Mouse (Mus musculus) neutrophil, adult 5-6 weeks (primary cell): Measurements from ENCODE around the gene Slc5a1. TPM values are rescaled to one million over a fixed set of nuclear protein-coding genes. Genes with fewer than 3 reads are reported as not detected.

Source experiments
- ATAC-seq: fragments of 151-379, 151-347 bp; 2 replicates; pipeline ENCODE4 v1.8.0; 2017; ENCODE audit warnings: mild to moderate bottlenecking, moderate TSS enrichment; ENCODE audit not compliant: insufficient number of reproducible peaks, poor library complexity, low FRiP score, severe bottlenecking; ENCODE audit errors: extremely low read depth
- total RNA-seq: library from RNA; stranded (forward); fragments of 200-1000 nt; gene quantifications from 2 replicates; pipeline ENCODE4 v1.2.3, GENCODE M21; 2017

Slc5a1 gene
- total RNA-seq: 4.3 and 4.8 TPM in 2 replicates

DNA sequence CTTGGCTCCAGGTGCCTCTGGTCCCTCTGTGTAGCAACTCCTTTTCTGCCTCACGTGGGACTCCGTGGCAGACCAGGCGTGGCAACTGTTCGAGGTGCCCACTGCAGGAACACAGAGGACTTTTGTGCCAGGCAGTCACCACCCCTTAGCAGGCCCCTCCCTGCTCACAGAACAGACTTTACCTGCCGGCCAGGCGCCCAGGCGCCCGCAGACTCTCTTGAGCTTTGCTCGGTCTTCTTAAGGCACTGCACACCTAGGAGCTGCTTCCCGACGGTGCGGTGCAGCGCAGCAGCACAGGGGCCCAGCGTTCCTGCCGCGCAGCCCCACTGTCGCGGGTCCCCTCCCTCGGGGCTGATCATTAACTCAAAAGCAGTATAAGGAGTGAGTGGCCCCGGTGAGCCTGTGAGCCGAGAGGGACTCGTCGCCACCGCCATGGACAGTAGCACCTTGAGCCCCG lies at the start of gene Slc5a1:
Slc5a1 (plus strand) TSS at position 195 of the 457 bp plus-strand sequence.
- no peak for ATAC-seq

- ATAC-seq: no peak
Measured at GRCm38 (mm10) chr5:33056126-33056765, 47.8 kb upstream of the Slc5a1 start.

- ATAC-seq: no peak
Measured at GRCm38 (mm10) chr5:33070071-33070470, 33.9 kb upstream of the Slc5a1 start.

- no peak for ATAC-seq
Measured at GRCm38 (mm10) chr5:33076490-33077191, 27.4 kb upstream of the Slc5a1 start.

GRCm38 (mm10) chr5:33082896-33083295 lies 21.1 kb upstream of the Slc5a1 start:
- ATAC-seq: no peak

GRCm38 (mm10) chr5:33084599-33084998 lies 19.4 kb upstream of the Slc5a1 start:
- ATAC-seq: no peak

- ATAC-seq: no peak
Measured at GRCm38 (mm10) chr5:33091342-33091741, 12.7 kb upstream of the Slc5a1 start.

DNA sequence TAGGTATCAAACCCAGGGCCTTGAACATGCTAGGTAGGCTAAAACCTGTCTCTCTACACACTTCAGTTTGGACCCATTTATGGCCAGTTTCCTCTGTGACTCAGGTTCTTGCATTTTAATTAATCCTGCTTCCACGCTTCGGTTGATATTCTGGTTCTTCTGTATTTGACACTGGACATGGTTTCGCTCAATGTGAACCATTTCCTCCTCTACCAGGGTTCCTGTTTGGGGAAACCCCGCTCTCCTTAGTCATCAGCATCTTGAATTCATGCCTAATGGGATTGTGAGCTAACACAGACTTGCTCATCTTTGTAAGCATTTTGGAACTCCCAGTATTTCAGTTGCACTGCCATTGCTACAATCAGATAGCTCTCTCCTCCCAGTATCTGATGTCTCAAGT lies 8.7 kb upstream of the Slc5a1 start:
- ATAC-seq: no peak

DNA sequence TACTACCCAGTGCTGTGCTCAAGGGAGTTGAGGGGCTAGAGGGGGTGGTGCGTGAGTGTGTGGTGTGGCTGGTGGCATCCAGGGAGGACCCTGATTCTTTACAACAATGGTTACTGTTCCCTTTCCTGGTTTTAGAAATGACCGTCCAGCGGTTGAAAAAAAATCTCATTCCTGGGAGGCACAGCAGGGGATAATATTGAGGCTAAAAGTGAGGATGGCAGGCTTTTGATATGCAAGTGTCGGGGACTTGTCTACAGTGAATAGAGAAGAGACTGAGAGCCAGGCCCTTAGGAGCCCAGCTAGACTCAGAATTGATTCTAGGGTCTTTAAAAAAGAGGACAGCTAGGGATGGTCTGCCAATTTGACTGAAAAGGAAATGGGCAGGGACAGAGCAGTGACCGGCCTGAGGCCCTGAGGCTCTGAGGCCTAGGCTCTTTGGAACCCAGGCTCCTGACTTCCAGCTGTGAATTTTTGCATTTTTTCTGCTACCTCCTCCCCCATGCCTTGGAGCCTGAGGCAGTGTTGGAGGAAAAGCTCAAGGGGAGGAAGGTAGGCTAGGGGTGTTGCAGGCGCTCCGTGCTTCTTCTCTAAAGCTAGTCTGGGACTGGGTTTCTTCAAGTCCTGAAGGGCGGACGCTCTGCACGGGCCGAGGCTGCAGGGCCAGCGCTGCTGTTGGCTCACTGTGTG lies 1.5 kb upstream of the Slc5a1 start:
- ATAC-seq: no peak

DNA sequence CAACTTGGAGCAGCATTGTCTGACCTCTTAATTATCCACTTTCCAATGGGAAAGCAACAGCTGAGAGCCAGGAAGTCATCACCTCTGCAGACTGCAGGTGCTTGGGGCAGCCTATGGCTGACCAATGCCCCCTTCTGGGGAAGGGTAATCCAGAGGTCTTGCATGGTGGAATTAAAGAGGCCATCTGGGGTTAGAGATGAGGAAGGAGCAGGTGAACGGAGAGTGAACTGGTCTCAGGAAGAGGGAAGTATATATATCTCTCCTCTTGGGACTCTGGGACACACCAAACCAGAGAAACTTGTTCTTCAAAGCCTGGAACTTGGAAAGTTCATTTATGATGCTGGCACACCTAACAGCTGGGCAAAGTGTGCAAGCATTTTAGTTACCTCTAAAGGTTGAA lies 857 bp downstream of the Slc5a1 start:
- ATAC-seq: no peak

- no peak for ATAC-seq
Measured at GRCm38 (mm10) chr5:33105660-33106059, 1.6 kb downstream of the Slc5a1 start.

DNA sequence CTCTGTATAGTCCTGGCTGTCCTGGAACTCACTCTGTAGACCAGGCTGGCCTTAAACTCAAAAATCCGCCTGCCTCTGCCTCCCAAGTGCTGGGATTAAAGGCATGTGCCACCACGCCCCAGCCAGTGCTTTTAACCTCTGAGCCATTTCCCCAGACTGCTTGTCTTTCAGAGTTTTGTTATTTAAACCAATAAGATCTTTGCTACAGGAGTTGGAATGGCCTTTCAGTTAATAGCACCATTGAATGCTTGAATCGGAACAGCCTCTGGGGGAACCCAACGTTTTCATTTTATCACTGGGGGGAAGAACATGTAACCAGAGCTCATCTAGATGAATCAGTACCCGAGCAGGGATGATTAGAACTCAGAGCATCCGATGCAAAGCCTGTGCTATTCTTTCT lies 3.0 kb downstream of the Slc5a1 start:
- no peak for ATAC-seq

- ATAC-seq: no peak
Measured at GRCm38 (mm10) chr5:33107778-33108405, 3.9 kb downstream of the Slc5a1 start.

DNA sequence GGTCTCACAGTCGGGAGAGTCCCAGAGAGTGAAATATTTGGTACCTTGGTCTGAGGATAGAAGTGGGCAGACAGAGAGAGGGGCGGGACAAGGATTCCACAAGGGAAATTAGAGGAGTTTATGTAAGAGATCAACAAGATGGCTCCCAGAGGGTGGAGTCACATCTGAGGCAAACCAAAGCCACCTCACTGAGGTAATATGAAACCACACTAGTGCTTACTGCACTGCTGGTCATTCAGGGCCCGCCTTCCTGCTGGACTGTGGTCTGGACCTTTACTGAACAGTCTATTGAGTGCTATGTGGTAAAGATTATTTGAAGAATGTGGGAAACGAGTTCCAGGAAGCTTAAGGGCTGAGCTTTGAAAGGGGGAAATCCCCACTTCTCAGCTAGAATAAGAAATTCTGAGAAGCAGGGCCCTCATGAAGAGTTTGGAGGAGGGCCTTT lies 17.9 kb downstream of the Slc5a1 start:
- ATAC-seq: no peak

GRCm38 (mm10) chr5:33123658-33124057 lies 19.6 kb downstream of the Slc5a1 start:
- ATAC-seq: no peak

DNA sequence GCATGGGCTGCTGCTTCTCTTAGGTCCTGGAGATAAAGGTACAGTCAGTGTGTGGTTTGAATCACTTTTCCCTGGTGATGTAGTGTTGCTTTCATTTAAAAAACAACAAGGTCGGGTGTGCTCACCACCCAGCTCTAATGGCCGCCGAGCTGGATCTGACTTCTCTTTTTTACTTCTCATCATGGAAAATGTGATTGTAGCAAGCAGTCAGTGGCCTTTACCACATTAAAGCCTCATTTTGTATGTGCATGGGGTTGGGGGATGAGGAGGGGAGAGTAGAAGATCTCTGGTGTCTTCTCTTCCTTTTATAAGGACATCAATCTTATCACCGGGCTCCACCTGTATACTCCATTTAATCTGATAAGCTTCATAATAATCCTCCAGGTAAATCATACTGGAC lies 21.3 kb downstream of the Slc5a1 start:
- no peak for ATAC-seq

GRCm38 (mm10) chr5:33134132-33134531 lies 30.1 kb downstream of the Slc5a1 start:
- no peak for ATAC-seq

DNA sequence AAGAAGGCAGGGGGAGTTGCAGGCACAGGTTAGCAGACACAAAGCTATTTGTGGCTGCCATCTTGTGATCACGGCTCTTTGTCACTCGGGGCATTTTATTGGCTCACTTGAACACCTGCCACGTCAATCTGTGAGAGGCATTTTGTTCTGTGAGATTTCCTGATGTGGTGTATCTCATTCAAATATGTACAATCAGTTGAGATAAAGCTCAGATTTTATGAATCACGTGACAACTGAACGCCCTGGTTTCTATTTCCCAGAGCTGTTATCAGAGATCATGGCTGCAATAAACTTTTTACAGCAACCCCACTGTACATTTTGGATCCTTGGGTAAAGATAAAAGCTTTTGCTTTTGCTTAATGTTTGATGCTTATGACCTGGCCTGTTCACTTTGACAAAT lies 31.6 kb downstream of the Slc5a1 start:
- no peak for ATAC-seq

DNA sequence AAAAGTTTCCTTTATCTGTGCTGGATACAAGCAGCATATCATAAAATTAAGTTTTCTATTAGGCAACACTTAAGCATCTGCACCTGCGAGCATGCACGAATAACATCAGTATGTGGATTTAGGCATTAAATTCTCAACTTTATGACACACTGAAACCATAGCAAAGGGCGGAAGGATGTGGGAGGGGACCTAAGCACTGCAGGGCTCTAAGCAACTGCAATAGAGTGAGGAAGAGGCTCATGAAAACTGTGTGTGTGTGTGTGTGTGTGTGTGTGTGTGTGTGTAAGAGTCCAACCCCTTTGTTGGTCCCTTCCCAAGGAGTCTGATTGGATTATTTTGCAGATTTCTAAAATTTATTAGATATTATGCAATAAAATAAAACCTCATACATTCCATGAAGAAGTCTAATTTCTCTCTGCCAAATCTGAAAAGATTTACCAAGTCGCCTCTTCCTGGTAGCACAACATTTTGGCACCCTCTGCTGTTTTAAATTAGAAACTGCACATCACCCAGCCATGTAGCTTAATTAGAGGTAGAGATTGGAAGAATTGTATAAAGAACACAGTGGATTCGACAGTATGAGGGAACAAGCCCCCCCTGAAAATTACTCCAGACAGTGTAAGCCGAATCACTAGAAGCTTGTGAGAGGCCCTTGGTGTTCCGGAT lies 38.9 kb downstream of the Slc5a1 start:
- no peak for ATAC-seq
